Mouse (Mus musculus): ENCODE data around the gene Adm2. TPM values are rescaled to one million over a fixed set of nuclear protein-coding genes. Genes with fewer than 3 reads are reported as not detected.

The Adm2 gene
- polyA plus RNA-seq, 1 experiment from 2014 or later, result not detected

DNA sequence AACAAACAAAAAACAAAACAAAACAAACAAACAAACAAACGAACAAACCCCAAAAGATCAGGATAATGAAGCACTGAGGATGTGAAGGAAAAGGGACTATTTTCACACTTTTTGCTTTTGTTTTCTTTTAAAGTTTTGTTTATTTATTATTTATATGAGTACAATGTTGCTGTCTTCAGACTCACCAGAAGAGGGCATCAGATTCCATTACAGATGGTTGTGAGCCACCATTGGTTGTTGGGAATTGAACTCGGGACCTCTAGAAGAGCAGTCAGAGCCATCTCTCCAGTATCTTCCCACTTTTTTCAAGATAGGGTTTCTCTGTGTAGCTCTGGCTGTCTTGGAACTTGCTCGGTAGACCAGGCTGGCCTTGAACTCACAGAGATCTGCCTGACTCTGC, 20.8 kb downstream of the Adm2 start:
- Histone ChIP-seq H3K9me3 (no peaks in the 10 kb centered on the region), H3K36me3 (replicated peaks) (no peaks in the 10 kb centered on the region), H3K9ac (no peak overlapping the region), H3K4me2 (no peak overlapping the region), H3K27ac (no peak overlapping the region), H3K4me3 (no peak overlapping the region), H3K27me3 (replicated peaks) (no peaks in the 10 kb centered on the region), H3K4me1 (no peaks in the 10 kb centered on the region)
- WGBS, result 94% methylated on average over 3 of the region's 3 CpGs
- no peak for ATAC-seq (replicated peaks)

DNA sequence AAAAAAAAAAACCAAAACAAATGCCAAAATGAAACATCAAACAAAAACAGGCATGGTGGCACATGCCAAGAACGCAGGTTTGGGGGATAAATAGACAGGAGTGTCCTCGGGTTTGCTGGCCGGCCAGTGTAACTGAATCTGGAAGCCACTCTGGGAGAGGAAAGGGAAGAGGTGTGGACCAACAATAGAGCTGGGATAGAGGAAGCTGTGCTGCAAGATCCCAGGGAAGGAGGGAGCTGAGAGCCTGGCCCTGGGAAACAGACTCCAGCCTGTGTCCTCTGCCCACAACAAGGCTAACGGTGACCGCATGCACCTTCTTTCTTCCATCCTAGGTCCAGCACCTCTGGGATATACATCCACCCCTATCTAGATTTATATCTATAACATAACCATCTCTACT, 27.9 kb downstream of the Adm2 start:
- Histone ChIP-seq H3K27me3 (replicated peaks) (no peaks in the 10 kb centered on the region), H3K4me1 (peaks cover 11% of the 10 kb centered on the region), H3K9ac (no peak overlapping the region), H3K9me3 (no peaks in the 10 kb centered on the region), H3K27ac (no peak overlapping the region), H3K4me2 (no peak overlapping the region), H3K36me3 (replicated peaks) (peaks cover 21% of the 10 kb centered on the region), H3K4me3 (no peak overlapping the region)
- ATAC-seq (replicated peaks), result no peak
- 90% methylated on average over 5 of the region's 5 CpGs for WGBS

DNA sequence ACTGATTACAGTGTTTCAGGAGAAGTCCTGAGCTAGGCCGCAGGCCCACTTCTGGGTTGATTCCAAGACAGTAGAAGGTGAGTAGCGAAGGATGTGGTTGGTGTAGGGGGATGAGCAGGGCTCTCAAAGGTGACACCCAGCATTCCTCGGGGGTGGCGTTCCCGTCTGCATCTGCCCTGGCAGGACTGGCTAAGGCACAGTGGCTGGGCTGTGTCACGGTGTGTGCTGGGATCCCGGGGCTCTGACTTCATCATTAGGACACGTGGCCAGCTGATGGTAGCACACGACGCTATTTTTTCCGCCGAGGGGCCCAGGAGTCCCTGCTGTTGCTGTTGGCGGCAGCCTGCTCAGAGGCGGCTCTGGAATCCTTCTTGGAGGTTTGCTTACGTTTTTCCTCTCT, 28.8 kb downstream of the Adm2 start:
- 89% methylated on average over 15 of the region's 15 CpGs for WGBS
- Histone ChIP-seq H3K27me3 (replicated peaks) (no peaks in the 10 kb centered on the region), H3K9me3 (no peaks in the 10 kb centered on the region), H3K27ac (no peak overlapping the region), H3K4me2 (no peak overlapping the region), H3K4me3 (no peak overlapping the region), H3K9ac (no peak overlapping the region), H3K36me3 (replicated peaks) (peaks cover 21% of the 10 kb centered on the region), H3K4me1 (peaks cover 12% of the 10 kb centered on the region)
- no peak for ATAC-seq (replicated peaks)

DNA sequence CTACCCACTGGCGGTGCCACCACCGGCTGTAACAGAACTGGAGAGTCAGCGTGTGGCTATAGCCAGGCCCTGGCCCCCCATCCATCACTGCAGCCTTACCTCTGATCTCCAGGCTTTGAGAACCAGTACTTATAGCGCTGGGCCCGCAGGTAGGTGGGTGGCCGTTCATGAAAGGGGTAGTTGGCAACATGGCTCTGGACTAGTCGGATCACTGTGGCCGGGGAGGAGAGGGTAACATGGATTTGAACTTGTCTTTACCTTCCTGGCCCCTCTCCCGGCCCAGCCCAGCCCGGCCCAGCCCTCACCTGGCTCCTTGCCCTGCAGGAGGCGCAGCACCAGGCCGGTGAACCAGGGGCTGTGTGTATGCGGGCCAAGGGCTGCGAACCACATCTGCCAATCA, 29.5 kb downstream of the Adm2 start:
- WGBS, result 96% methylated on average over 14 of the region's 14 CpGs
- Histone ChIP-seq H3K27me3 (replicated peaks) (no peaks in the 10 kb centered on the region), H3K27ac (no peak overlapping the region), H3K4me2 (no peak overlapping the region), H3K9me3 (no peaks in the 10 kb centered on the region), H3K4me1 (peaks cover 19% of the 10 kb centered on the region), H3K4me3 (no peak overlapping the region), H3K9ac (no peak overlapping the region), H3K36me3 (replicated peaks) (peaks cover 21% of the 10 kb centered on the region)
- ATAC-seq (replicated peaks), result no peak

DNA sequence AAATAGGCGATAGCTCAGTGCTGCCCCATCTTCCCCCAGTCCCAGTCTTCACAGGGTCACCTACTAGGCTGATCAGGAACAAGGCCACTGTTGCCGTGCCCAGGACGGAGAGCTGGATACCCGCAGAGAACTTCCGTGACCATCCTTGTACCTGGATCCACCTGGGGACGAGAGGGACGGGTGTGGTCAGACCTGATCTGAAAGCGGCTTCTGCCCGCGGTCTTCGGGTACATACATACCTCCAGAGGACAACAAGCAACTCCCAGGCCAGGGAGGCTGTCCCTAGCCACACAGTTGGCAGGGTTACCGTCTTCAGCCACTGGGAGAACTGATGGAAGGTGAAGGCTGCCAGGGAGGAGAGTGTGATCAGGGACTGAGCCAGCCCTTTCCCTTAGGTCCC, 30.3 kb downstream of the Adm2 start:
- H3K27me3 ChIP-seq (replicated peaks), result no peaks in the 10 kb centered on the region
- no peak overlapping the region for H3K4me2 ChIP-seq
- no peak overlapping the region for H3K4me3 ChIP-seq
- ATAC-seq (replicated peaks), result no peak
- no peaks in the 10 kb centered on the region for H3K9me3 ChIP-seq
- H3K9ac ChIP-seq, result no peak overlapping the region
- no peak overlapping the region for H3K27ac ChIP-seq
- H3K4me1 ChIP-seq, result peaks cover 26% of the 10 kb centered on the region
- peaks cover 21% of the 10 kb centered on the region for H3K36me3 ChIP-seq (replicated peaks)
- WGBS, result 97% methylated on average over 12 of the region's 12 CpGs

DNA sequence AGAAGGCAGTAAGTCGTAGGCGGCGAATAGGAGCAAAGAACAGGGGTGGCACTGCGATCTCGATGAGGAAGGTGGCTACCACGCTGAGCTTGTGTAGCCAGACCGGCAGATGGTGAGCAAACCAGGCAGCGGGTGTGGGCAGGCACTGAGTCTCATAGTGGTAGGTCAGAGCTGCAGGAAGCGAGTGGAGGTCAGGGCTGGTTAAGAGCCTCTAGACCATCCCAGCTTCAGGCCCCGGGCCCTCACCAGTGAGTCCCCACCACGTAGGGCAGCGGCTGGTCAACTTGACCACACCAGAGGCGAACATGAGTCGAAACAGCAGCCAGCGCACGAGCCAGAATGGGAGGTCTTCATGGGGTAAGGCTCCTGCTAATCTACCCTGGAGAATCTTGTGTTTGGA, 31.3 kb downstream of the Adm2 start:
- Histone ChIP-seq H3K27ac (no peak overlapping the region), H3K9ac (no peak overlapping the region), H3K27me3 (replicated peaks) (no peaks in the 10 kb centered on the region), H3K4me3 (0 out of 2 replicates have a peak overlapping the region, but pooled peaks have one; percentile 86), H3K9me3 (no peaks in the 10 kb centered on the region), H3K4me2 (no peak overlapping the region), H3K4me1 (peaks cover 36% of the 10 kb centered on the region), H3K36me3 (replicated peaks) (peaks cover 21% of the 10 kb centered on the region)
- no peak for ATAC-seq (replicated peaks)
- WGBS, result 96% methylated on average over 16 of the region's 16 CpGs

DNA sequence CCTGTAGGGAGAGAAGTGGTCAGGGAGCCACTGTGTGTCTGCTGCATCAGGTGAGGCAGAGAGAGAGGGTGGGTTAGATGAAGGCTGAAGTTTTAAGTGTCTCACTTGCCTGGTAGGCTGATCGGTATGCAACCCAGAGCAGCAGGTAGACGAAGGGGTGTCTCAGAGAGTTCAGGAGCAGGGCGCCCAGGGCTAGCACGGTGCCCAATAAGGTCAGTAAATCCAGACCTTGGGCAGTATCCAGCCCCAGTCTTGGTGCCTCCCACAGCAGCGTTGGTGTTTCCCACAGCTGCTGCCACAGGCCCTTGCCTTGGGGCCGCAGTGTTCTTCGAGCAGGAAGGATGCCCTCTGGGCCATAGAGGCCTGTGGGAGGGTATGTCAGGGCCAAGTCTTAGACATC, 31.9 kb downstream of the Adm2 start:
- no peak overlapping the region for H3K27ac ChIP-seq
- peak overlapping the region; percentile 85 for H3K4me2 ChIP-seq
- H3K27me3 ChIP-seq (replicated peaks), result no peaks in the 10 kb centered on the region
- peak overlapping the region; percentile 86 for H3K4me3 ChIP-seq
- H3K4me1 ChIP-seq, result peaks cover 40% of the 10 kb centered on the region
- H3K9me3 ChIP-seq, result no peaks in the 10 kb centered on the region
- 0 out of 2 replicates have a peak, but pooled peaks have one; percentile 10 for ATAC-seq (replicated peaks)
- H3K9ac ChIP-seq, result peak overlapping the region; percentile 79
- H3K36me3 ChIP-seq (replicated peaks), result peaks cover 21% of the 10 kb centered on the region
- 86% methylated on average over 7 of the region's 7 CpGs for WGBS

DNA sequence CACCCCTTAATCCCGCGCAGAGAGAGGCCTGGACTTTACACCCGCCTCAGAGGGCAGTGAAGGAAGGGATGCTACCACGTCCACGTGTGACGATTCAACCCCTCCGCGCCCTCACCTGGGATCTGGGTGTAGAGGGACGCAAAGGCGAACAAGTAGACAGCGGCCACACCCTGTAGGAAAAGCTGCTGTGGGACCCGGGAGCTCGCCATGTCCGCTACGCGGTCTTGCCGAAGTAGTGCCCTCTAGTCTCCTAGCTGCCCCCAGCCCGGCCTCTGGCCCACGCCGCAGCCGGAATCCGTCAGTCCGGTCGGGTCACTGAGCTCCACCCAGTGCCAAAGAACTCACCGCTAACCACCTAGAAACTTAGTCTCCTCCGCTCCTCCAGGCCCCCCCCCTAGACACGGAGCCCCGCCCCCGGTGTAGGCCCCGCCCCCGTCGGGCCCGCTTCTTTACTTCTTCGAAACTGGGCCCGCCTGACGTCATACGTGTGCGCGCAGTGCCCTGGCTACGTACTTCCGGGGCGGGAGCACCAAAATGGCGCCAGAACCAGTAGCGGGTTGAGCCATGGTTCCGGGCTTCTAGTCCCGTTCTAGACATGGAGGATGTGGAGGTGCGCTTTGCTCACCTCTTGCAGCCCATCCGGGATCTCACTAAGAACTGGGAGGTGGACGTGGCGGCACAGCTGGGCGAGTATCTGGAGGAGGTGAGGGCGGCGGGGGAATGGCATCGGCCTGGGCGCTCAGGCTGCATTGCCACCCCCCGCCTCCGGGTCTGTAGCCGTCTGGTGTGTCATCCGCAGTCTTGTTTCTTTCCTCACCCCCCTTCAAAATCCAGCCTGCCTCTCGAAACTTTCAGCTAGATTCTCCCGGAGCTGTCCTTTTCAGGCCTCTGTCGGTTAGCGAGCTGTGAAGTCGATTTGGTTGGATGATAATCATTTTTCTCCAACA, 33.0 kb downstream of the Adm2 start, which contains the start of the genes Lmf2 and Ncaph2:
TSS of gene Lmf2 (minus strand) at position 419 of the 947 bp plus-strand sequence.
TSS of gene Ncaph2 (plus strand) at position 479 of the 947 bp plus-strand sequence.
- Histone ChIP-seq H3K36me3 (replicated peaks) (peaks cover 24% of the 10 kb centered on the region), H3K27me3 (replicated peaks) (no peaks in the 10 kb centered on the region), H3K27ac (peak within 1 kb of the TSS; percentile 80), H3K4me2 (peak within 1 kb of the TSS; percentile 85), H3K9me3 (no peaks in the 10 kb centered on the region), H3K4me1 (peaks cover 40% of the 10 kb centered on the region), H3K9ac (peak within 1 kb of the TSS; percentile 79), H3K4me3 (peak within 1 kb of the TSS; percentile 86)
- under 1% methylated on average over 63 of the region's 64 CpGs for WGBS
- peak; percentile 94 for ATAC-seq (replicated peaks)

DNA sequence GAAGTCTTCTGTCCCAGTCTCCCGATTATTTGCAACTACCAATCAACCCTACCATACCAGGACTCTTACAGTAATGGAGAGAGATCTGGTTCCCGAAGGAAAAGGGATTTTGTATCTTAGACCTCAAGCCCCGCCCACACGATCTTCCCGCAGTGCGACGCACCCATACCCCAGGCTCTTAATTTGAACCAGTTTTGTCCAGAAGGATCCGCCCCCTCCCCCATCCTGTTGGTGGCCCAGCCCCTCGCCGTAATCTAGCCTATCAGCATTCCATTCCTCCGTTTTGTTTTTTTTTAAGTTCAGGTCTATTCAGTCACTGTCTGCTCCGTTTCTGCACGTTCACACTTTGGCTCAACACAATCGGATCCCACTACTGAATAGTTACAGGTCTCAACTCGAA, 33.9 kb downstream of the Adm2 start:
- Histone ChIP-seq H3K4me2 (peak overlapping the region; percentile 85), H3K4me3 (peak overlapping the region; percentile 86), H3K9ac (peak overlapping the region; percentile 79), H3K4me1 (peaks cover 40% of the 10 kb centered on the region), H3K36me3 (replicated peaks) (peaks cover 17% of the 10 kb centered on the region), H3K27me3 (replicated peaks) (no peaks in the 10 kb centered on the region), H3K9me3 (no peaks in the 10 kb centered on the region), H3K27ac (peak overlapping the region; percentile 80)
- WGBS, result under 1% methylated on average over 15 of the region's 15 CpGs
- ATAC-seq (replicated peaks), result peak; percentile 31; the same call in 1 of the 2 replicates

DNA sequence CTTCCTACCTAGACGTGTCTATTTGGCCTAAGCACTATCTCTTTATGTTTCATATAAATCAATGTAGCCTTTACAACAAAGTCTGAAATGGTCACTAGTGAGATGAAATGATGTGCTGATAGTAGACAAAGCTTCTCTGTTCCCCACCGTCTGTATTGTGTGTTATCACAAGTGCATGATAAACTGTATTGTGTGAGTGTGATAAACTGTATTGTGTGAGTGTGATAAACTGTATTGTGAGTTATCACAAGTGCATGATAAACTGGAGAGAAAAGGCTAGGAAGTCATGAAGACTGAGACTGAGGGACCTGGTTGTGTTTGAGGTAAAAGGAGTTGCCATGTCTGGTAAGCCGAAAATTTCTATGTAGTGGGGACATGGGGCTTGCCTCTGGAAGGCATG, 36.3 kb downstream of the Adm2 start:
- H3K4me3 ChIP-seq, result no peak overlapping the region
- H3K36me3 ChIP-seq (replicated peaks), result peaks cover 13% of the 10 kb centered on the region; the same call in 1 of the 2 replicates
- WGBS, result 91% methylated on average over 3 of the region's 3 CpGs
- H3K9me3 ChIP-seq, result no peaks in the 10 kb centered on the region
- H3K4me1 ChIP-seq, result peaks cover 40% of the 10 kb centered on the region
- H3K27ac ChIP-seq, result no peak overlapping the region
- H3K27me3 ChIP-seq (replicated peaks), result no peaks in the 10 kb centered on the region
- ATAC-seq (replicated peaks), result no peak
- H3K9ac ChIP-seq, result no peak overlapping the region
- H3K4me2 ChIP-seq, result no peak overlapping the region

DNA sequence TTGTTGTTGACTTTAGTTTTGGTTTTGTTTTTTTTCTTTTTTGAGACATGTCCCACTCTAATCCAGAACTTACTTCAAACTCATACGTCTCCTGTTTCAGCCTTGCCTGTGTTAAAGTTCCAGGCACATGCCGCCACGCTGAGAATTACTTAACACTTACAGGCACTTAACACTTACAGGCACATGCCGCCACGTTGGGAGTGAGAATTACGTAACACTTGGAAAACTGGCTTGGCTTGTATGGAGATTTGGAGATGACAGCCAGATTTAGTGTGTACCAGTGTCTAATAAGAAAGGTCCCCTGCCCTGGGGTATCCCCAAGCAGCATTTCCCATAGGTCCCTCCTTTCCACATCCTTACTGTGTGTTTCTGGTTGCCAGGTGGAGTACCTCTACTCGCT, 40.5 kb downstream of the Adm2 start:
- H3K27me3 ChIP-seq (replicated peaks), result no peaks in the 10 kb centered on the region
- H3K4me1 ChIP-seq, result peaks cover 12% of the 10 kb centered on the region; the same call in 1 of the 2 replicates
- 93% methylated on average over 7 of the region's 7 CpGs for WGBS
- no peaks in the 10 kb centered on the region for H3K9me3 ChIP-seq
- H3K36me3 ChIP-seq (replicated peaks), result peaks cover 54% of the 10 kb centered on the region
- H3K9ac ChIP-seq, result no peak overlapping the region
- no peak for ATAC-seq (replicated peaks)
- H3K27ac ChIP-seq, result no peak overlapping the region
- no peak overlapping the region for H3K4me3 ChIP-seq
- no peak overlapping the region for H3K4me2 ChIP-seq

DNA sequence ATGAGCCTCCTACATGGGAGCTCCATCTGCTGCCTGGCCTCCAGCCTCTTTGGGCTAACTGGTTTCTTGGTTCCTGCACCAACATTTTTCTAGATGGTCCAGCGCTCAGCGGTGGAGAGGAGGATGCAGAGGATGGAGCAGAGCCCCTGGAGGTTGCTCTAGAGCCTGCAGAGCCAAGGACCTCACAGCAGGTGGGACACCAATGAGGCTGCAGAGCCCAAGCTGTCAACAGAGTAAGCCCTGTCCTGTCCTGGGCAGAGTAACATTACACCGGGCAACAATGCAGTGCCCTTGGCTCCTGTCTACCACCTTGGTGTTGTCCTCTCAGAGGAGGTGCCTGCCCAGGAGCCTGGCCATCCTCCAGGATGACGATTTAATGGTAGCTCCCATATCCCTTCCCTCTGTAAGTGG, 42.6 kb downstream of the Adm2 start:
- Histone ChIP-seq H3K36me3 (replicated peaks) (peaks cover 72% of the 10 kb centered on the region), H3K27me3 (replicated peaks) (no peaks in the 10 kb centered on the region), H3K4me1 (no peaks in the 10 kb centered on the region), H3K9ac (no peak overlapping the region), H3K4me3 (no peak overlapping the region), H3K4me2 (no peak overlapping the region), H3K27ac (no peak overlapping the region), H3K9me3 (no peaks in the 10 kb centered on the region)
- no peak for ATAC-seq (replicated peaks)
- 95% methylated on average over 4 of the region's 4 CpGs for WGBS

Data from midbrain, embryonic 15.5 days (tissue).